Mouse (Mus musculus) mature B cell (primary cell): ENCODE data around the gene Ctsw.

ENCODE experiments used
- in situ Hi-C: fragments of 300-500 bp; cut with MboI; formaldehyde crosslinking; loops from 2 replicates; pipeline ENCODE4 v1.14.3; 2019

Gene Ctsw

DNA sequence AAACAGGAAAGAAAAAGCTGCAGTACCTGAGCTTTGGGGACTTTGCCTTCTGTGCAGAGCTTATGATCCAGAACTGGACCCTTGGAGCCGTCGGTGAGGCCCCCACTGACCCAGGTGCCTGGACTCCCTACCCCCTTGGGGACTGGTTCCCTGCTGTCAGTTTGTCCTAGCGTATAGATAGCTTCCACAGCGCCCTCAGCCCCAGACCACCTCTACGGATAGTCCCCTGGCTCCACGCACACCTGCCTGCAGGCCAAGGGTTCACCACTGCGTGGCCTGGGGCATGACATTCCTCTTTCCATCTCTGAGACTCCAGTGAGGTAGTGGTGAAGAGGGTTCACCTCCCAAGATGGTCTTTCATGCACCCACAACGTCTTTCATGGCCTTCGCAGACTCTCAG is 5.1 kb downstream of the Ctsw start:
- in situ Hi-C loops: no loop called here

DNA sequence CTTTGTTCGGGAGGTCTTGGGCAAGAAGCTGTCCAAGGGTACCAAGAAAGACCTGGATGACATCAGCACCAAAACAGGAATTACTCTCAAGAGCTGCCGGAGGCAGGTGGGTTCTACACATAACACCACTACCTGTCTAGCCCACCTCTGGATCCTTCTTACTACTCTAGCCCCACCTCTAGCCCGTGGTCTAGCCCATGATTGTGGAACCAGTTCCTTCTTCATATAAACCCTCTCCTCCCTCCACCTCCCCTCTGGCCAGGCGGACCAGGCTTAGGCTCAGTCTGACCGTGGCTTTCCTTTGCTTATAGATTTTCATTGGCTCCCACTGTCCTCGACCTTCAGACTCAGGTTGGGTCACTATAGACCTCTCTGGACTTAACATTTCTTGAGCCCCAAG is 6.9 kb downstream of the Ctsw start:
- in situ Hi-C loops: no loop called here

DNA sequence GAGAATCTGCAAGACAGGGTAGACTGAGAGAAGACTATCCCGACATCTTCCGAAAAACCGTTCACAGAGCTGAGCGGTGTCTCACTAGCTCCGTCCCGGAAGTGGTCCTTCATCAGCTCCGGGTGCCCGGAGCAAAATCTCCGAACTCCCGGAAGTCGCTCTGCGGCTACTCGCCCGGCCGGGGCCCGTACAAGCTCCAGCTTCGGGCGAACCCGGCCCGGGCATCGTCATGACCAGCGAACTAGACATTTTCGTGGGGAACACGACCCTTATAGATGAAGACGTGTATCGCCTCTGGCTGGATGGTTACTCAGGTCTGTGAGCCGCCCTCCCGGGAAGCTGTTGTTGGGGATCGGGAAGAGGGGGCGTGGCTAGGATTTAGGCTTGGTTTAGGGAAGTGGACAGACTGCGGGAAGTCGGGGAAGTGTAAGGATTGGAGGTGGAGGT is 7.8 kb downstream of the Ctsw start, which contains the start of gene Fibp:
TSS of gene Fibp (plus strand) at position 151 of the 447 bp plus-strand sequence.
- in situ Hi-C loops: no loop called here

DNA sequence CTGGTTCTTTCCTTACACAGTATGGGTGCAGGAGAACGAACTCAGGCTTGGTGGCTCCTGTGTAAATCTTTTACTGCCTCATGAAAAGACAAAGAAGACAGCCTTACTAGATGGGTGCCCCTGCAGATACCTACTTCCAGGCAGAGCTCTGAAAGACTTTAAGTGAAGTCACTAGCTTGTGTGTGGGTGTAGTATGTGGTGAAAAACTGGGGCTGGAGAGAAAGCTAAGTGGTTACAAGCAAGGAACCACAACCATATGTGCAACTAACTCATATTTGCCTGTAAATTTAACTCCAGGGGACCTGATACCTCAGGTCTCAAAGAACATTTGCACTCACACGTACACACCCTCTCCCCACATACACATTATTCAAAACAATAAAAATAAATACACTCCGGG is 8.4 kb downstream of the Ctsw start:
- in situ Hi-C loops: no loop called here

DNA sequence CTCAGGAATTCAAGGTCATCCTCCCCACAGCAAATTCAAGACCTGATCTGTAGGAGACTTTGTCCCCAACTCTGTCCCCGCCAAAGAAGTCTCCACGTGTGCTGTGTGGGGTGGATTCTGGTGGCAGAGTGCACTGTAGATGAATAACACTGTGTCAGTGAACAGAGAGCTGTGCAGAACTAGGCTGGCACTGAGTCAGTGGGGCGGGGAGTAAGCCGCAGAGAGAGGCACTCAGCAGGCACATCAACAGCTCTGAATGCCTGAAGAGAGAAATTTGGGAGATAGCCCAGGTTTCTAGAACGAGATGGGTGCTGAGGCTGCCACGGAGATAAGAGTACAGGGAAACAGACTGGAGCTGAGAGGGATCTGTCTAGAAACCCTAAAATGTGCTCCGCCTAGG is 9.3 kb downstream of the Ctsw start:
- in situ Hi-C loops: no loop called here

DNA sequence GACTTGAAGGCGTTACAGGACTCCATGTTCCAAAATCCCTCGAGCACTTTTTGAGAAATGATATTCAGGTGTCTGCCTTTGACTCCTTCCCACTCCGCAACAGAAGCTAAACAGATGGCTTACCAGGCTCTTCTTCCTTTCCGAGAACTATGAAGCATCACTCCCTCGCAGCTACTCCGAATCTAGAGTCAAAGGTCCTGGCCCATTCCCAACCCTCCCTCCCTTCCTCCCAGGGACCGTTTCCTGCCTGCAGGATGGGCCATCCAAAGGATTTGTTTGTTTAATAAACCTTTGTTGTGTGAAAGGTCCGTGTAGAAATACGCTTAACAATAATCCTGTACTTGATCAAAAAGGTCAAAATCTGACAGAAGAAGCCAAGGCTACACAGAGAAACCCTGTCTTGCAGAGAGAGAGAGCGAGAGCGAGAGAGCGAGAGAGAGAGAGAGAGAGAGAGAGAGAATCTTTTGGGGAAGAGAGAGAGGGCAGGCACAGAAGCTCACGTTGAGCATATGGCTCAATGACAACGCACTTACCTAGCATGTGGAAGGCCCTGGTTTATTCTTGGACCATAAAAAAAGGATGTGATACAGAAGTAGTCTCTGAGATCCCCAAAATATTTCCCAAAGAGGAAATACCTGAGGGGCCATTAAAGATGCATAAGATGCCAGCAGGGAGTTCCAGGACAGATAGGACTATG is 10.4 kb downstream of the Ctsw start, which contains the start of gene Ccdc85b:
TSS of gene Ccdc85b (minus strand) at position 149 of the 697 bp plus-strand sequence.
- in situ Hi-C loops: no loop called here

DNA sequence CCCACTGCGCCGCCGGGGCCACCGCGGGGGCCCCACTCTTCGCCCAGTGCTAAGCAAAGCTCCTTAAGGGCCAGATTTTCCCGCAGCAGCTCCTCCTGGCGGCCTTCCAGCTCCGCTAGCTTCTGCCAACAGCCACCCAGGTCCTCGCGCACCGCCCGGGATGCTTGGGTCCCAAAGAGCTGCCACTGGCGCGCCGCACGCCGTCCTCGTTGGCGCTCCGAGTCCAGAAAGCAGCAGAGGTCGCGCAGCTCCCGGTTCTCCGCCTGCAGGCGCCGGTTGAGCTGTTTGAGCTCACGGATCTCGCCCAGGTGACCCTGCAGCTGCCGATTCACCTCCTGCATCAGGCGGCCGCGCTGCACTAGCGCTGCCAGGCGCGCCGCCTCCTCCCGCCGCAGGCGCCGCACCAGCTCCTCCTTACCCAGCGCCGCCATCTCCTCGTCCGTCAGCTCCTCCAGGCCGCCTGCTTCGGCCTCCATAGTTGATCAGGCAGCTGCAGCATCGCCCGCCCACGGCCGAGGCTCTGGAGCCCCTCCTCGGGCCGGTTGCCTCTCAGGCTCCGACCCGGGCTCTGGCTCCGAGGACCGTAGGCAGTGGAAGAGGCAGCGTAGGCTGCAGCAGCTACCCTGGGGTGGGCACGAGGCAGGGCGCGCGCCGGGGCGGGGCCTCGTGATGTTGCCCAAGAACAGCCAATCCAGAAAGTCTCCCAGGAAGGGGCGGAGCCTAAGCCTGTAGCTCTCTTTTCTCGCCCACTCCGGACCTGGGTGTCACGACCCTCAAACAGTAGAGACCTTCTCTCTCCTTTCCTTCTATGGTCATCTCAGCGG is 11.2 kb downstream of the Ctsw start:
- in situ Hi-C loops: no loop called here

DNA sequence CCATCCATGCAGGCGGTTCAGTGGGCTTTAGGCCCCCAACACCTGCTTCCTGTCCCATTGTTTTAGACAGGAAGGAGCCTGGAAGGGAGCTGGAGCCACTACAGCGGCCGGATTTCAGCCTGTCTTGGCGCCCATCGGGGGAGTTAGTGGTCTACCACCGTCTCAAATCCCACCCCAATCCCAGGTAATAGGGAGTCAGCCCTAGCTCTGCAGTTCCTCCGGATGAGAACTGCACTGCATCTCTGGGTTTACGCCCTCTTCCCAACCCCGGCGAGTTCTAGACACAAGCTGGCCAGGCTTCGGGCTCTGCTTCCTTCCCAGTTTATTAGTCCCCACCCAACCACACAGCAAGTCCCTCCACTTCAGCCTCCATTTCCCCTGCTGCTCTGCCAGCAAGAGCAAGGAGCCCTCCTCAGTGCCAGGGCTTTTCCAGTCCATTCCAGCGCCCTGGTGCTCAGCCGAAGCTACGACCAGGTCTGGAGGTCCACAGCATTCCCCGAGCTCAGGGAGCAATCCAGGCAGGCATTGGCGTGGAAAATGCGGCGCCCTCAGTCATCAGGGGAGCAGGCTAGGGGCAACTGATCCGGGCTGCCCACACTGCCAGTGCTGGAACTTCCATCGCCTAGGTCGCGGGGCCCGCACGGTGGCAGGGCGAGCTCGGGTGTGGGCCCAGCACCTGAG is 11.9 kb downstream of the Ctsw start:
- in situ Hi-C loops: no loop called here

DNA sequence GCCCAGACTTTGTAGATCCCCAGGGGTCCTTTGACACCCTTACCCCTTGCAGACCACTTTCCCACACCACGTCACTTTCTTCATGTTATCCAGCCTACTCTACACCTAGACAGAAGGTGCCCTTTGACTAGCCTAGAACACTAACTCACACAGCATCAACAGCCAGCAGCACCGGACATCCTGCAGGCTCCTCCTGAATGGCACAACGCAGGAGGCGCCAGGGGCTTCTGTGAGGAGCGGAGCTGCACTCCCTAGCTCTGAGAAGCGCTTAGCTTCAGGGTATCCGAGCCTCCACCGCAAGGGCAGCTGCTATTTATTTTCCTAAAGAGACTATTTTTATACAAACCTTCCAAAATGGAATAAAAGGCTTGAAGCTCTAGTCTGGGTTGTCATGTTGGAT is 12.7 kb downstream of the Ctsw start:
- in situ Hi-C loops: no loop called here

DNA sequence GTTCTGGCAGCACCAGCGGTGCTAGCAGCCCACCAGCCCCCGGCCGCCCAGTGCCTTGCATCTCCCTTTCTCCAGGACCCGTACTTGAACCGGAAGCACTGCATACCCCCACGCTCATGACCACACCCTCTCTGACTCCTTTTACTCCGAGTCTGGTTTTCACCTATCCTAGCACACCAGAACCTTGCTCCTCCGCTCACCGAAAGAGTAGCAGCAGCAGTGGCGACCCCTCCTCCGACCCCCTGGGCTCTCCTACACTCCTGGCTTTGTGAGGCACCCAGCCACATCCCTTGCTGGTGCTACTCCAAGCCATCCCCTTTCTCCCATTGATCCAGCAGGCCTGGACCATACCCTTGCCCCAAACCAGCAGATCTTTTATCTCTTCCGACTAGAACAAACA is 13.3 kb downstream of the Ctsw start:
- in situ Hi-C loops: no loop called here

DNA sequence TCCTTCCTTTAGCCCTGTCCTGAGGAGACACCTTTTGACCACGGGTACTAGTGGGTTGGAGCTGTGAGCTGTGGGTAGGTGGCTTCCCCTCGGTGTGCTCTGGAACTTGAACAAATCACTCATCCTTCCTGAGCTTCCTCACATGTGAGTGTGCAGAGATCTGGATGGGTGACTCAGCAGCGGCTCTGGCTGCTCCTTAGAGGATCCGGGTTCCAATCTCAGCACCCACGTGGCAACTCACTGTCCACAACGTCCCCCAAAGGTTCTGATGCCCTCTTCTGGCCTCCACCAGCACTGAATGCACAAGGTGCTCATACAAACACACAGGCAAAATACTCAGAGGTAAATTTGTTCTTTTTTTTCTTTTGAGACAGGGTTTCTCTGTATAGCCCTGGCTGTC is 16.5 kb downstream of the Ctsw start:
- in situ Hi-C loops: no loop called here

DNA sequence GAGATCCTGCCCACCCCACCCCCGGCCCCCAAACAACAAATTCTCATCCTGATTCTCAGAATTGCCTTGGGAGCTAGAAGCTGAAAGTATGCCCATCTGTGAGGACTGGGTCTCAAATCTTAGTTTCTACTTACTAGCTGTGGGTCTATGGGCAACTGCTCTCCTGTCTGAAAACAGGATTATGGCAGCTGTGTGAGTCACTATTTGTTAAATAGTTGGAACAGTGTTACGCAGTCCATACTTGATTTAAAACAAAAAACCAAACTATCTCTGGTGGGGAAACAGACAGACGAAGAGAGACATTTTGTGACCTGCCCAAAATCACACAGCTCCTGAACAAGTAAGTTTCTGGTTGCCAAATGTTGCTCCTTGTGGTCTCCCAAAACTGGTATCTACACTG is 18.6 kb downstream of the Ctsw start:
- in situ Hi-C loops: no loop called here

DNA sequence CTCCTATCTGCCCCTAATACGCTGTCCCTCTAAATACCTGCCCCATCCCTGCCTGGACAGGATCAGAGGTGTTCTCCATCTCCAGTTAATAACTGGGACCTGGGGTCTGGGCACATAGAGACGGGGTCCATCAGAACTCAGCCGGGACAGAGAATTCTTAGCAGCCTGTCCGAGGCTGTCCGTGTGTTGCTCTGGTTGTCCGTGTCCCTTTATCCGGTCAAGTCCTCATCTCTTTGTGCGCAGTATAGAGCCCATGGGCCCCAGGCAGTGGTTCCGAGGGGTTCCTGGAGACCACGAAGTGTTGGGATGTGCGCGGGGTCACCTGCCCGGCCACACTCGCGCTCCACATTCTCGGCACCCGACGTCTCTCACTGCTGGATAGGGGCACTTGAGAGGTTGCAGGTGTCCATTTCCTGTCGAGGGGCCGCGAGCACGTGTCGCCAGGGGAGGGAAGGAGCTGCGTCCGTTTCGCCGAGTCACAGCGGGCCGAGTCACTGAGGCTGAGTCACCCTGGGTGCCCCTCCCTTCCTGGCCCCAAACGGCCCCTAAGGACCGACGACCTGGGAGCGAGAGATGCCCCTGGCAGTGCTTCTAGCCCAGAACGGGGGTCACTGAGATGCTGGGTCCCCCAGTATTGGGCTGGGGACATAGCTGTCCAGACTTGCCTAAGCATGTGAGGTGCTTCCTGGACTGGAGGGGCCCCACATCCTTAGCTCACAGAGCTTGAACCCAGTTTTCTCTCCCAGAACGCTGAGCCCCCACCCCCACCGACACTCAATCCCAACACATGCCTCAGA is 19.8 kb downstream of the Ctsw start:
- in situ Hi-C loops: no loop called here

DNA sequence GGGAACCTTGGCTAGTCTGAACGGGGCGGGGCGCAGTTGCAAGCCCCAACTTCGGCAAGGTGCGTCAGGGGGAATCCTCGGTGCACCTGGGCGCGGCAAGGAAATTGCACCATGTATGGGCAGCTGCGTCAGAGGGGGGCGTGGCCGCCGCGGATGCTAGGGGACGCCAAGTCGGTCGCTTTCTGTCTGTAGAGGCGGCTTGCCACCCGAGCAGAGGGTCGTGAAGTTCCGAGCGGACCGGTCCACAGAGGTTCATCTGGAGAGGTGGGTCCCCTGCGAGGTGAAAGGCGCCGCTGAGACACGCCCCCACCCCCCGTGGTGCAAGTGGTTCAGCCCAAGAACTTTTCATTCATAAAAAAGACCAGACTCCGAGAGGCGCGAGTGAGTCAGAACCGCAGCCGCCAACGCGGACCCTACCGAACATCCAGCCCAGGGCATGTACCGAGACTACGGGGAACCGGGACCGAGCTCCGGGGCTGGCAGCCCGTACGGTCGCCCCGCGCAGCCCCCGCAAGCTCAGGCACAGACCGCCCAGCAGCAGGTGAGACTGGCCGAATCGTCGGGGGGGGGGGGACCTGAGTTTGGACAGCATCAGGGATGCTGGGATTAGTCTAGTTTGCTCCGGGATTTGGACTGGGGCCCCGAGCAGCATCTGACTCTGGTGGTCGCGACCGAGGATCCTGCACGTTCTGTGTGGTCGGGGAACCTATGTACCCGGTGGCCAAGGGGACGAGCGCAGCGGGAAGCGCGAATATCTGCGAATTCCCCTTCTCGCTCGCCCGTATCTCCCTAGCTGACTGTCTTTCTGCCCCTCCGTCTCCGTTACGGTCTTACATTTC is 20.6 kb downstream of the Ctsw start, which contains the start of gene Fosl1:
TSS of gene Fosl1 (plus strand) at position 33 of the 839 bp plus-strand sequence.
- in situ Hi-C loops: no loop called here

DNA sequence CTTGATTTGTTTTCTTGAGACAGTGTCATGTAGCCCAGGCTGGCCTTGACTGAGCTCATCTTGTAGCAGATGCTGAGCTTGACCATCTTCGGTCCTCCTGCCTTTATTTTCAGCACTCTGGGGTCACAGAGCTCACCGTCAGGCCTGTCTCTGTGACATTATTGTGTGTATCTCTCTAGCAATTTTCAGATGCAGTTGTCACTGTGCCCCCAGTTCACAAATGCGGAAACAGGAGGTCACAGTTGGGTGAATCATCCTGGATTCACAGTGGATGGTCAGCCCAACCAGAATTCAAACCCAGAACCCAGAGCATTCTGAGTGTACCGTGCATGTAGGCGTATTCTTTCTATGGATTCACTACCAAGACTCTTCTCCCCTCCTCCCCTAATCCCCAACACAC is 22.6 kb downstream of the Ctsw start:
- in situ Hi-C loops: no loop called here

DNA sequence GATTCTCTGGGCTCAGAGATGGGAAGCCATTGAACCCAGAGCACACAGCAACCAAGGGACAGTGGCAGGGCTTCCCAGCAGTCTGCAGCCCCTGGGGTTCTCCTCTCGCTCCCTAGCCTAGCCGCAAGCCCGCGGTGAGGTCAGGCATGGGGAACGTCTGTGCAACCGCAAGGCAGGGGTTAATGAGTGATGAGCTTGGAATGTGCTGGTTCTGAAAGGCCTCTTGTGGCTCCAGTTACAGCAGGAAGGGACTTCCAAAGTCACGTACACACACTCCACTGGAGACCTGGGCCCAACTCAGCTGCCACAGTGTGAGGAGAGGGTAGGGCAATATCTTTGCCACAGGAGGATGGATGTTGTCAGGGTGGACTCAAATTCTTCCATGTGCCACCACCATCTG is 23.4 kb downstream of the Ctsw start:
- in situ Hi-C loops: no loop called here

DNA sequence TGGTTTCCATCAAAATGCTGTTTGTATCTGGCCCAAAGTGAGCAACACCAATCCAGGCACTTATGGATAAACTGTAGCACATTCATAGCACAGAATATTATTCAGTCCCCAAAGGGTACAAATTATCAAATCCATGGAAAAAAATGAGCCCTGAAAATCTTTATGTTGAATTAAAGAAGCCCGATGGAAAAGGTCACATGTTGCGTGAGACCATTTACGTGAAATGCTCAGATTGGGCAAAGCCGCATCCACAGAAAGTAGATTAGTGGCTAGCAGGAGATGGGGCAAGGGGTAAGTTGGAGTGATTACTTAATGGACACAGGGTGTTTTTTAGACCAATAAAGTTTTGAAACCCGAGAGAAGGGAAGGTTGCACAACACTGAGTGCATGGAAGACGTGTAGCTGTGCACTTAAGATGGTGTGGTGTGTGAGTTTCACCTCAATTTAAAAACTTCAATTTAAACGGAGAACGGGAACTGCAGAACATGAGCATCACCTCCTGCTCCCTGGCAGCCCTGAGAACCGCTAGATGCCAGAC is 23.9 kb downstream of the Ctsw start:
- in situ Hi-C loops: no loop called here

DNA sequence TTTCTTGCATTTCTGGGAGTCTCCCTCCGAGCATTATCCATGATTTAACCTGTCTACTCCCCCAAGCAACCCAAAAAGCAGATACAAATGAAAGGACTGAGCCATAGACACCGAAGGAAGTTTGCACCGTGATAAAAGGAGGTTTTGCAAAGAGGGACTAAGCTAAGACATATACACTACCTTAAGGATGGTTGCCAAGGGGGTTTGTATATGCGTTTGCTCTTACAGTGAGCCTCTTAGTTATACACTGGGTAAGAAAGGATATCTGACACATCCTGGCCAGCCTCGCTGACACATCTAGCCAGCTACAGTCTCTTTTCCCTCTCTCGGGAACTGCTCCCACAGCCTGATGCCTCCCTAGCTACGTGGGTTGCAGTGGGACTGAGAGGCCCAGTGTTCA is 34.4 kb downstream of the Ctsw start:
- in situ Hi-C loops: no loop called here

DNA sequence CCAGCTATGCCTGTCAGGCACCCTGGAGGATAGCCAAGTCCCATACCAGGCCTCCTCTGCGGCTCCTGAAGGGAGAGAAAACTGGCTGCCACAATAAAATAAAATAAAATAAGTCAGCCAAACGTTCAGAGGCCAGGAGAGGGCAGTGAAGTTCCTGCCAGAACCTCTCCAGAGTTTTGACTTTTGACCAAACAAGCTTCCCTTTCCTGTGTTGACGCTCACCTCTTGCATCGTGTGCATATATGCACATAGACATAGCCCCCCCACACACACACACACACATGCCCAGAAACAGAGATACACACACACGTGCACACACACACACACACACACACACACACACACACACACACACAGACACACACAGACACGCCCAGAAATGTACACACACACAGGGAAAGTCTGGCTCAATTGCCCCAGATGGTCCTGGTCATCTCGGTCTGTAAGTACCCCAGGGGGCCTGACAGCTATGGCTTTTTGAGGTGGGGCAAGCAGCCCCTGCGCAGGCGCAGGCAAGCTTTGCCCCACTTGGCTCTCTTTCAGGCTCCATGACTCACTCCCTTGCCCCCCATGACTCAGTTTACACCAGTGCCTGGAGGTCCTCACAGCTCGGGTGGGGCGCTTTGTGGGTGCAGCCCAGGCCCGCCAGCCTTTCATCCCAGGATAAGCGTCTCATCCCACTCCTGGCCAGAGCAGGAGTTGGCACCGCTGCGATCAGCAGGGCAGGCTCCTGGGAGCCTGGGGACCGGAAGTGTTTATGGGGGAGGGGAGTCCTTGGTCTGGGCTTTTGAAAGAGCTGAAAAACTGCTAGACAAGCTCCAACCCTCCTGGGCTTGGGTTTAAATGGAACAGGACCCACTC is 35.1 kb downstream of the Ctsw start:
- in situ Hi-C loops: no loop called here
